Mouse (Mus musculus) hindbrain, embryonic 16.5 days (tissue): ENCODE results near the gene Cd163. TPM values are rescaled to one million over a fixed set of nuclear protein-coding genes. Genes with fewer than 3 reads are reported as not detected.

ENCODE experiments used
- ATAC-seq: fragments of 200-750 bp; cut with Nextera tagmentation; 2 replicates; pipeline ENCODE4 v1.8.0; 2017; ENCODE audit warnings: moderate TSS enrichment, moderate library complexity
- H3K27ac ChIP-seq: fragments of 300-500 bp; sonication (generic); 2 replicates; pipeline ENCODE4 v1.5.1; 2014; ENCODE audit warnings: low read depth, mild to moderate bottlenecking, control low read depth, low read length, moderate library complexity
- H3K27me3 ChIP-seq: fragments of 300-500 bp; sonication (generic); replicated peaks from 2 replicates; pipeline ENCODE4 v1.6.1; 2014; ENCODE audit warnings: low read length; ENCODE audit not compliant: control insufficient read depth, insufficient read depth
- H3K36me3 ChIP-seq: fragments of 300-500 bp; sonication (generic); 2 replicates; pipeline ENCODE4 v1.6.1; 2014; ENCODE audit warnings: mild to moderate bottlenecking, low read length, moderate library complexity, mixed read lengths; ENCODE audit not compliant: control insufficient read depth, insufficient read depth
- H3K4me1 ChIP-seq: fragments of 300-500 bp; sonication (generic); 2 replicates; pipeline ENCODE4 v1.6.1; 2014; ENCODE audit warnings: low read depth, low read length; ENCODE audit not compliant: control insufficient read depth, insufficient read depth
- H3K4me2 ChIP-seq: fragments of 300-500 bp; sonication (generic); 2 replicates; pipeline ENCODE4 v1.6.1; 2014; ENCODE audit warnings: mild to moderate bottlenecking, low read length, control low read depth, moderate library complexity
- H3K4me3 ChIP-seq: fragments of 300-500 bp; sonication (generic); 2 replicates; pipeline ENCODE4 v1.5.1; 2014; ENCODE audit warnings: mild to moderate bottlenecking, low read length, control low read depth, moderate library complexity
- H3K9ac ChIP-seq: fragments of 300-500 bp; sonication (generic); 2 replicates; pipeline ENCODE4 v1.6.1; 2014; ENCODE audit warnings: low read depth, mild to moderate bottlenecking, control low read depth, low read length, moderate library complexity
- H3K9me3 ChIP-seq: fragments of 300-500 bp; sonication (generic); 2 replicates; pipeline ENCODE4 v1.6.1; 2014; ENCODE audit warnings: mild to moderate bottlenecking, low read length, moderate library complexity; ENCODE audit not compliant: control insufficient read depth
- WGBS: fragments of 180-500 bp; shearing (Covaris S2); extraction: QIAGEN DNeasy Blood & Tissue Kit; methylation state at CpG from one replicate; pipeline ENCODE4 v1.1.7; 2014; 5-methylcytosine and 5-hydroxymethylcytosine counted together
- polyA plus RNA-seq: library from polyadenylated mRNA; unstranded; fragments of >200 nt; fragmentation: Nextera tagmentation; extraction: Ambion mirVana; gene quantifications from 2 replicates; pipeline ENCODE4 v1.2.1, GENCODE M21; 2015

The Cd163 gene
- polyA plus RNA-seq, 1 experiment from 2014 or later, result 1.3 TPM

GRCm38 (mm10) chr6:124353246-124353645 is 48.8 kb downstream of the Cd163 start:
- Histone ChIP-seq H3K9me3 (no peaks in the 10 kb centered on the region), H3K4me2 (no peak overlapping the region), H3K4me3 (no peak overlapping the region), H3K27me3 (no peaks in the 10 kb centered on the region), H3K36me3 (no peaks in the 10 kb centered on the region), H3K4me1 (no peaks in the 10 kb centered on the region), H3K27ac (no peak overlapping the region), H3K9ac (no peak overlapping the region)
- no peak for ATAC-seq
- WGBS, result 84% methylated on average over 2 of the region's 2 CpGs

GRCm38 (mm10) chr6:124358953-124359352 is 54.5 kb downstream of the Cd163 start:
- ATAC-seq, result no peak
- no peaks in the 10 kb centered on the region for H3K9me3 ChIP-seq
- 92% methylated on average over 6 of the region's 6 CpGs for WGBS

GRCm38 (mm10) chr6:124360549-124360948 is 56.1 kb downstream of the Cd163 start:
- Histone ChIP-seq H3K27me3 (no peaks in the 10 kb centered on the region), H3K27ac (no peak overlapping the region), H3K4me3 (no peak overlapping the region), H3K4me2 (no peak overlapping the region), H3K4me1 (no peaks in the 10 kb centered on the region), H3K36me3 (no peaks in the 10 kb centered on the region), H3K9me3 (no peaks in the 10 kb centered on the region), H3K9ac (no peak overlapping the region)
- no peak for ATAC-seq
- 50% methylated on average over 6 of the region's 6 CpGs for WGBS

More at GRCm38 (mm10) chr6:124358953-124359352, 54.5 kb downstream of the Cd163 start:
- H3K27ac ChIP-seq, result no peak overlapping the region
- no peak overlapping the region for H3K4me2 ChIP-seq
- no peak overlapping the region for H3K4me3 ChIP-seq
- no peak overlapping the region for H3K9ac ChIP-seq
- no peaks in the 10 kb centered on the region for H3K27me3 ChIP-seq
- H3K36me3 ChIP-seq, result no peaks in the 10 kb centered on the region
- H3K4me1 ChIP-seq, result no peaks in the 10 kb centered on the region

DNA sequence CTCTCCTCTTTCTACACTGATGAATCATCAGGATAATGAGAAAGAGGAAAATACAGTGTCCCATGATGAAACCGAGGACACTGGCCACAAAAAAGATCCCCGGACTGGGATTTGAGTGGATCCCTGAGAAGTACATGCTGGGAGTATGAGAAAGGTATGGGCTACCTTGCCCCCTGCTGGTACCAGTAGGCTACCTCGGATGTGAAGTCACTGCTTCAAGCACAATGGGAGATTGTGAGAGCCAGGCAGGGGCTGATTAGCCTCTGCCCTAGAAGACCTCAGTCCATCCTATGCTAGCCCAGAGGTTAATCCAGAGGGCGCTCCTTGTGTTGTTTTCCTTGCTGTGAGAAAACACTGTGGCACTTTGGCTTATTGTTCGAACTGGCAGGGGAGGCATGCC is 59.9 kb downstream of the Cd163 start:
- Histone ChIP-seq H3K9ac (no peak overlapping the region), H3K36me3 (no peaks in the 10 kb centered on the region), H3K9me3 (no peaks in the 10 kb centered on the region), H3K4me1 (no peaks in the 10 kb centered on the region), H3K27ac (no peak overlapping the region), H3K4me2 (no peak overlapping the region), H3K4me3 (no peak overlapping the region), H3K27me3 (no peaks in the 10 kb centered on the region)
- WGBS, result 62% methylated on average over 5 of the region's 5 CpGs
- ATAC-seq, result no peak

- no peak for ATAC-seq
- H3K36me3 ChIP-seq, result no peaks in the 10 kb centered on the region
- no peak overlapping the region for H3K4me2 ChIP-seq
- H3K4me1 ChIP-seq, result no peaks in the 10 kb centered on the region
- WGBS, result 96% methylated on average over 6 of the region's 6 CpGs
- no peaks in the 10 kb centered on the region for H3K9me3 ChIP-seq
- H3K4me3 ChIP-seq, result no peak overlapping the region
- no peaks in the 10 kb centered on the region for H3K27me3 ChIP-seq
- H3K9ac ChIP-seq, result no peak overlapping the region
- no peak overlapping the region for H3K27ac ChIP-seq
Measured at GRCm38 (mm10) chr6:124373584-124374206, 69.2 kb downstream of the Cd163 start.

DNA sequence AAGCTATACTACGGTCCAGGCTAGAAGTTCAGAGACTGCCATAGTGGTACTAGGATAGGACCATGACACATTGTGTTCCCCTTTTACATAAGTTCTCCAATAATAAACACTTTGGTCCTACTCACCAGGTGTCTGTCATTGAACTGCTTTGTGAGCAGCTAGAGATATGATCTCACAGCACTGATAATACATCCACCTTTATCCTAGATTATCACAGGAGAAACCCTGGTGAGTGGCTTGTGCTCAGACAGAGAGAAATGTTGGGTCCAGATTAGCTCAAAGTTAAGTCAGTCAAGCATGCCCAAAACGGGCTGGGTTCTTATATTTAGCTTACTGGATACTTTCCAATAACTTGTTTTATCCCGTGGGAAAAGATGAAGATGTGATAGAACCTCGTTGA is 70.2 kb downstream of the Cd163 start:
- no peak for ATAC-seq
- no peak overlapping the region for H3K4me2 ChIP-seq
- H3K27me3 ChIP-seq, result no peaks in the 10 kb centered on the region
- H3K4me1 ChIP-seq, result no peaks in the 10 kb centered on the region
- H3K27ac ChIP-seq, result no peak overlapping the region
- WGBS, result 81% methylated on average over 4 of the region's 4 CpGs
- no peak overlapping the region for H3K4me3 ChIP-seq
- H3K36me3 ChIP-seq, result no peaks in the 10 kb centered on the region
- no peaks in the 10 kb centered on the region for H3K9me3 ChIP-seq
- no peak overlapping the region for H3K9ac ChIP-seq

DNA sequence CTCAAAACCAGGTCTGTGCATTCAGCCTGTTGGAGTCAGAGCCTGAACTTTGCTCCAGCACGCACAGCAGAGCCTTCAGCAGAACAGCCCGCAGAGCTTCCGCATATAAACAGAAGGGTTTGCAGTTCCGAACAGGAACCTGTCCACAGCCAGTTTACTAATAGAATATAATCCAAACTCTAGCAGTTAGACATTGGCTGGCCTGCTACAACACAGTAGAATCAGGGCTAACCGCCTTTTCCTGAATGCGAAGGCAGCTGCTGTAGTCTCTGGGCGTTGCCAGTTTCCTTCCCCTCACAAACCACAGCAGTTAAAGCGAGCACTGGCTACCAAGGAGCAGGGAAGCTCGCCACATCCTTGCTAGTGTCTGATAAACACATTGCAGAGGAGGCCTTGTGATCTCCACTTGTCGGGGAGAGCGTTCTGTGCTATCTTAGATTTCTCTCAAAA is 71.0 kb downstream of the Cd163 start:
- H3K9ac ChIP-seq, result no peak overlapping the region
- ATAC-seq, result no peak
- H3K4me1 ChIP-seq, result no peaks in the 10 kb centered on the region
- no peaks in the 10 kb centered on the region for H3K27me3 ChIP-seq
- no peak overlapping the region for H3K4me3 ChIP-seq
- no peaks in the 10 kb centered on the region for H3K9me3 ChIP-seq
- no peak overlapping the region for H3K4me2 ChIP-seq
- H3K36me3 ChIP-seq, result no peaks in the 10 kb centered on the region
- no peak overlapping the region for H3K27ac ChIP-seq
- 91% methylated on average over 11 of the region's 11 CpGs for WGBS

DNA sequence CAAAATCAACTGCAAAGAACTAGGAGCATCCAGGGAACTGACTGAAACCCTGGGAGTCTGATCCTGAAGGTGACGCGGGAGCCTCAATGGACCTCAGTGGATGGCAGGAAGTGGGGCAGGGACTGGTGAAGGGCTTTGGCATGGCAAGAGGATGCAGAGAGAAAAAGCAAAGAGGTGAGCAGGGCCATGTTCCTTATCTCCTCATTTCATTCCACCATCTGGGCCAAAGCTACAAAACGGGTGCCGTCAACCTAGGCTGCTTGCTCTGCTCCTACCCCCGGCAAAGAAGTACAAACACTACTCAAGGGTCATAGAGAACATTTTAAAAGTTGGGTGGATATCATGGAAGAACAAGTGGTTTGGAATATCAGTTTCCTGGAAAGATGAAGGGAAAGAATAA is 71.9 kb downstream of the Cd163 start:
- Histone ChIP-seq H3K9me3 (no peaks in the 10 kb centered on the region), H3K4me3 (no peak overlapping the region), H3K4me2 (no peak overlapping the region), H3K36me3 (no peaks in the 10 kb centered on the region), H3K27ac (no peak overlapping the region), H3K9ac (no peak overlapping the region), H3K4me1 (no peaks in the 10 kb centered on the region), H3K27me3 (no peaks in the 10 kb centered on the region)
- no peak for ATAC-seq
- 92% methylated on average over 5 of the region's 5 CpGs for WGBS

- ATAC-seq, result no peak
- 76% methylated on average over 4 of the region's 4 CpGs for WGBS
- H3K4me3 ChIP-seq, result no peak overlapping the region
- no peak overlapping the region for H3K27ac ChIP-seq
- H3K9ac ChIP-seq, result no peak overlapping the region
- no peaks in the 10 kb centered on the region for H3K4me1 ChIP-seq
- H3K27me3 ChIP-seq, result no peaks in the 10 kb centered on the region
- no peaks in the 10 kb centered on the region for H3K9me3 ChIP-seq
- no peaks in the 10 kb centered on the region for H3K36me3 ChIP-seq
- no peak overlapping the region for H3K4me2 ChIP-seq
Measured at GRCm38 (mm10) chr6:124377494-124378255, 73.2 kb downstream of the Cd163 start.
